Comparison of ENCODE assay signal across 11 mouse cellular contexts in the genomic region with DNA sequence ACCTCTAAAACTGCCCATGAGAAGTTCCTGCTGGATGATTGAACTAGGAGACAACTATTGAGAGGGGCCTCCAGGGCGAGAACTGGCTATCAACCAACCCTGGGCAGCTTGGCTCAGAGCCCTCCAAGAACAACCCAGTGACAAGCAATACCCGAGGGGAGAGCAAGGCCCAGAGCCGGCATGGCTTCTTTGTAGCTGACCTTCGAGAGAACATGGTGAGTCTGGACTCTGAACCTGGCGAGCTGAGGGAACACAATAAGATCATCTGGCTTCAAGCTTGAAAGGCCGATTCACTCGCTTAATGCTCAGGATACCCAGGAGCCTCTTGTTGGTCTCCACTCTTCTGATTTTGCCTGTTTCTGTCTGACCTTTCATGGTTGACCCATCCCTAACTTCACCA.
"Had no signal": no experiment of that assay in that cellular context is flagged by ENCODE, and none has a peak within 500 bp of the region (broad histone marks: within the 10 kb centered on the region; RNA-seq: fewer than 3 reads in every experiment).

No protein-coding gene starts in this region.

- H3K9ac ChIP-seq: liver, embryonic 13.5 days had no signal

- H3K27ac ChIP-seq: liver, embryonic 13.5 days had no signal

- H3K9me3 ChIP-seq: liver, embryonic 13.5 days had no signal

- H3K4me2 ChIP-seq: liver, embryonic 13.5 days; midbrain, embryonic 11.5 days had no signal

- H3K27me3 ChIP-seq: liver, embryonic 13.5 days had no signal

- H3K4me3 ChIP-seq: layer of hippocampus, adult 2 months; liver, embryonic 13.5 days had no signal

- DNase-seq: kidney, postnatal 25 days; layer of hippocampus, adult 9-11 months; liver, embryonic 13.5 days; lung, adult 2 months; lung, postnatal 14 days; lung, postnatal 4 days; midbrain, embryonic 14.5 days; thymus, adult 18-20 months; thymus, postnatal 36 days had no signal

- H3K36me3 ChIP-seq: liver, embryonic 13.5 days had no signal
